Comparison of ENCODE assay signal across 8 mouse cellular contexts in genomic region chr9:120492010-120492399, GRCm38 (mm10). TPM values are rescaled to one million over a fixed set of nuclear protein-coding genes. Genes with fewer than 3 reads are reported as not detected.
A peak's percentile ranks its signal among the peaks of the same experiment; 100 is the strongest.
DNase-seq lines count a peak whose midpoint lies in the region; ATAC-seq lines count a peak whose summit lies in the region.

Eif1b (plus strand) TSS chr9:120492232.

- 0 out of 2 replicates have a peak, but pooled peaks cover 4% of the 10 kb centered on the region for H3K27me3 ChIP-seq in lung, embryonic 15.5 days
- no peaks in the 10 kb centered on the region for H3K27me3 ChIP-seq in intestine, embryonic 14.5 days (replicated peaks; ENCODE audit: control insufficient read depth, insufficient read depth, low read length)

- H3K27ac ChIP-seq in lung, embryonic 15.5 days, result peak within 1 kb of the TSS; percentile 90
- peak within 1 kb of the TSS; percentile 92 for H3K27ac ChIP-seq in intestine, embryonic 14.5 days (ENCODE audit: low read depth)

- peaks cover 24% of the 10 kb centered on the region for H3K36me3 ChIP-seq in lung, embryonic 15.5 days
- H3K36me3 ChIP-seq in intestine, embryonic 14.5 days (ENCODE audit: control insufficient read depth, insufficient read depth, low read length), result peaks cover 28% of the 10 kb centered on the region

- no peaks in the 10 kb centered on the region for H3K9me3 ChIP-seq in lung, embryonic 15.5 days
- H3K9me3 ChIP-seq in intestine, embryonic 14.5 days (ENCODE audit: control insufficient read depth, low read length), result no peaks in the 10 kb centered on the region

- WGBS in lung, embryonic 15.5 days, result 2% methylated on average over 19 of the region's 19 CpGs
- 2% methylated on average over 19 of the region's 19 CpGs for WGBS in intestine, embryonic 14.5 days

- H3K4me3 ChIP-seq in lung, embryonic 15.5 days, result peak within 1 kb of the TSS; percentile 94
- H3K4me3 ChIP-seq in intestine, embryonic 14.5 days (ENCODE audit: low read depth, low read length), result peak within 1 kb of the TSS; percentile 93

- H3K4me2 ChIP-seq in lung, embryonic 15.5 days, result peak within 1 kb of the TSS; percentile 81
- peak within 1 kb of the TSS; percentile 87 for H3K4me2 ChIP-seq in intestine, embryonic 14.5 days (ENCODE audit: low read length)

- peaks cover 11% of the 10 kb centered on the region for H3K4me1 ChIP-seq in lung, embryonic 15.5 days
- peaks cover 13% of the 10 kb centered on the region for H3K4me1 ChIP-seq in intestine, embryonic 14.5 days (replicated peaks; ENCODE audit: control insufficient read depth, insufficient read depth, low read length)

- no peak for DNase-seq in lung, postnatal 4 days
- no peak for DNase-seq in adrenal gland, postnatal 4 days (ENCODE audit: low spot score in 2 of 2)
- no peak for DNase-seq in gastrocnemius, postnatal 25 days
- peak; percentile 90 for DNase-seq in intestine, embryonic 14.5 days (ENCODE audit: low spot score)
- DNase-seq in lung, postnatal 25 days (ENCODE audit: low spot score), result peak; percentile 10
- DNase-seq in B cell, adult 2 months, result no peak
- no peak for DNase-seq in thymus, postnatal 10 days (ENCODE audit: low spot score in 2 of 2)

- peak within 1 kb of the TSS; percentile 97 for H3K9ac ChIP-seq in lung, embryonic 15.5 days
- H3K9ac ChIP-seq in intestine, embryonic 14.5 days (ENCODE audit: low read length), result peak within 1 kb of the TSS; percentile 98

- ATAC-seq in lung, embryonic 15.5 days (ENCODE audit: borderline replicate concordance, extremely low read depth, low FRiP score, low TSS enrichment), result peak; percentile 23; the same call in 1 of the 2 replicates
- ATAC-seq in intestine, embryonic 14.5 days (replicated peaks; ENCODE audit: low FRiP score, low TSS enrichment, low read depth), result peak; percentile 30

RNA-seq across cellular contexts. Expression of gene Eif1b, which starts in this region (rescaled TPM):
- polyA plus RNA-seq in lung, embryonic 15.5 days (2015; fragmentation: Nextera tagmentation; extraction: Ambion mirVana), result 166 and 172 TPM in 2 replicates
- total RNA-seq in adrenal gland, postnatal 4 days (2021), result 10 to 100 TPM; 59.4 to 60.4 TPM
- total RNA-seq in gastrocnemius, postnatal 25 days (2021), result 10 to 100 TPM; 34.4 to 38.1 TPM
- polyA plus RNA-seq in intestine, embryonic 14.5 days (2014; fragmentation: Nextera tagmentation; extraction: Ambion mirVana), result 159 and 173 TPM in 2 replicates

Comparison
In these comparisons a context has a peak if more than half of its experiments do, and no peak if none do; other contexts are left out.
1. DNase-seq: peak in intestine, embryonic 14.5 days (single experiment) and lung, postnatal 25 days (single experiment); none in lung, postnatal 4 days (0 of 2), adrenal gland, postnatal 4 days (0 of 2), gastrocnemius, postnatal 25 days (single experiment), B cell, adult 2 months (0 of 2) and thymus, postnatal 10 days (0 of 2).